Mouse (Mus musculus) bone marrow, adult 2 months (tissue): ENCODE measurements around the gene Luc7l3.

Experiments
- CTCF ChIP-seq: fragments of 200-500 bp; IDR thresholded peaks from 2 replicates; pipeline ENCODE4 v1.5.1; 2011; ENCODE audit warnings: low read length, control low read depth; ENCODE audit not compliant: control insufficient read depth, insufficient read depth
- POLR2A ChIP-seq: fragments of 200-500 bp; IDR thresholded peaks from 2 replicates; pipeline ENCODE4 v1.6.1; 2011; ENCODE audit warnings: low read depth, mild to moderate bottlenecking, control low read depth, low read length, borderline replicate concordance; ENCODE audit not compliant: control insufficient read depth

DNA sequence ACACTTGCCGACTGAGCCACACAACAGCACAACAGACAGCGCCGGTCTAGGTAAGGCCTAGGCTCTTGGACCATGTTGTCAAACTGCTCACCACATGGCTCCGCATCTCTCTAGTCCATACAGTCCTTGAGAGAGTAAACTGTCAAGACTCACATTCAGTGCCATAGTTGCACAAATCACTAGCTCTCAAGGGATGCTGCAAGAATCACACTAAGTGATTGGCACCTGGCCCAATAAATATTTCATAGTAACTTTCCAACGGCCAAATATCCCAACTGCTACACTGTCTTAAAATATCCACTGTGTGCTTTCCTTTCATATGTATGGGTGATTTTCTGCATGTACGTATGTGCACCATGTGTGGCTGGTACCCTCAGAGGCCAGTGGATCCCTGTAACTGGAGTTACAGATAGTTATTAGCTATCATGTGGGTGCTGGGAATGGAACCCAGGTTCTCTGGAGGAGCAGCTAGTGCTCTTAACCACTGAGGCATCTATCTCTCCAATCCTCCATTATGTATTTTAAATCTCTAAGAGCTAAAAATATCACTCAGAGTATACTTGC lies 38.2 kb downstream of the Luc7l3 start:
- no peak for TF ChIP-seq CTCF
- TF ChIP-seq POLR2A = no peak
